Mouse (Mus musculus) C2C12 (cell line): Measurements from ENCODE around the gene Zfp428. TPM values are rescaled to one million over a fixed set of nuclear protein-coding genes. Genes with fewer than 3 reads are reported as not detected.

Experiments
- H3K27me3 ChIP-seq: one replicate; pipeline ENCODE4 v1.6.1; 2011; ENCODE audit not compliant: control insufficient read depth, insufficient read depth, insufficient read length
- H3K36me3 ChIP-seq: one replicate; pipeline ENCODE4 v1.6.1; 2011; ENCODE audit not compliant: control insufficient read depth, insufficient read depth
- H3K4me3 ChIP-seq: one replicate; pipeline ENCODE4 v1.5.1; 2011; ENCODE audit warnings: mild to moderate bottlenecking, control low read depth; ENCODE audit not compliant: poor library complexity, insufficient read depth, severe bottlenecking
- H3K79me2 ChIP-seq: one replicate; pipeline ENCODE4 v1.6.1; 2011; ENCODE audit not compliant: control insufficient read depth, insufficient read depth
- H3K79me3 ChIP-seq: one replicate; pipeline ENCODE4 v1.6.1; 2011; ENCODE audit warnings: low read depth, control low read depth
- H3ac ChIP-seq: one replicate; pipeline ENCODE3; 2011; ENCODE audit warnings: low read depth; ENCODE audit not compliant: control insufficient read depth, insufficient read length
- CEBPB ChIP-seq: IDR thresholded peaks from one replicate; pipeline ENCODE4 v1.6.1; 2011; ENCODE audit warnings: low read depth, mild to moderate bottlenecking, control low read depth, moderate library complexity
- CTCF ChIP-seq: IDR thresholded peaks from one replicate; pipeline ENCODE4 v1.5.1; 2011; ENCODE audit not compliant: control insufficient read depth, insufficient read depth, insufficient read length
- FOSL1 ChIP-seq: IDR thresholded peaks from one replicate; pipeline ENCODE4 v1.8.0; 2011; ENCODE audit warnings: mild to moderate bottlenecking, low read length; ENCODE audit not compliant: poor library complexity, insufficient read depth, severe bottlenecking
- MAX ChIP-seq: IDR thresholded peaks from one replicate; pipeline ENCODE4 v1.6.1; 2011; ENCODE audit warnings: mild to moderate bottlenecking, control low read depth
- MYOD1 ChIP-seq: IDR thresholded peaks from one replicate; pipeline ENCODE4 v1.6.1; 2011; ENCODE audit warnings: low read depth; ENCODE audit not compliant: control insufficient read depth, insufficient read length
- MYOG ChIP-seq: IDR thresholded peaks from one replicate; pipeline ENCODE4 v1.6.1; 2011; ENCODE audit not compliant: control insufficient read depth, insufficient read length; ENCODE audit errors: extremely low read depth
- USF1 ChIP-seq: IDR thresholded peaks from one replicate; pipeline ENCODE4 v1.6.1; 2011; ENCODE audit warnings: low read depth, mild to moderate bottlenecking, control low read depth, moderate library complexity
- polyA plus RNA-seq: library from polyadenylated mRNA; unstranded; fragments of >200 nt; fragmentation: generic; extraction: Trizol; gene quantifications from one replicate; pipeline ENCODE4 v1.2.1, GENCODE M21; 2012; ENCODE audit warnings: missing spikeins

The Zfp428 gene
- polyA plus RNA-seq, 1 experiment, result 53.8 TPM

DNA sequence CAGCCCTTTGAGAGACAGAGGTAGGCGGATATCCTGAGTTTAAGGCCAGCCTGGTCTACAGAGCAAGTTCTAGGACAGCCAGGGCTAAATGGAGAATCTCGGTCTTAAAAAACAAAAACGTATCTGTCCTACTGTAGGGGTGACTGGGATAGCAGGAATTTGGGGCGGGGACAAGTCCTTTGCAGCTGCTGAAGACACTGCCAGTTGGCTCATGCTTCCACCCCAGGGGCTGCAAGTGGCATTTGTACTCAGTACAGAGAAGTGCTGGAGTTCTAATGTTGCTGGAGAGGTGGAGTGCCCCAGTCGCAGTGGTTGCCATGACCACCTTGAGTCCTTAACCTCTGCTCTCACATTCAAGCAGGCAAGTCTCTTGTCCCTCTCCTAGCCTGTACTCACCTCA, 16.0 kb downstream of the Zfp428 start:
- H3K79me2 ChIP-seq, result no peaks in the 10 kb centered on the region
- TF ChIP-seq MYOD1 (no peak), MYOG (no peak), MAX (no peak), CEBPB (no peak), CTCF (no peak)
- H3K4me3 ChIP-seq, result no peak overlapping the region
- H3K27me3 ChIP-seq, result no peaks in the 10 kb centered on the region
- no peaks in the 10 kb centered on the region for H3K79me3 ChIP-seq
- H3ac ChIP-seq, result no peak overlapping the region
- no peaks in the 10 kb centered on the region for H3K36me3 ChIP-seq

- H3K36me3 ChIP-seq, result no peaks in the 10 kb centered on the region
- H3K4me3 ChIP-seq, result no peak overlapping the region
- H3K79me3 ChIP-seq, result no peaks in the 10 kb centered on the region
- TF ChIP-seq MYOD1 (no peak), CTCF (no peak), USF1 (no peak), MYOG (no peak), FOSL1 (no peak), MAX (no peak), CEBPB (no peak)
- H3K27me3 ChIP-seq, result no peaks in the 10 kb centered on the region
- no peaks in the 10 kb centered on the region for H3K79me2 ChIP-seq
- no peak overlapping the region for H3ac ChIP-seq
Observed at GRCm38 (mm10) chr7:24523723-24524122, 16.9 kb downstream of the Zfp428 start.

- H3K36me3 ChIP-seq, result no peaks in the 10 kb centered on the region
- H3K79me2 ChIP-seq, result peaks cover 7% of the 10 kb centered on the region
- no peak overlapping the region for H3K4me3 ChIP-seq
- no peaks in the 10 kb centered on the region for H3K79me3 ChIP-seq
- H3ac ChIP-seq, result no peak overlapping the region
- no peaks in the 10 kb centered on the region for H3K27me3 ChIP-seq
- TF ChIP-seq MYOG (no peak), CEBPB (no peak)
Observed at GRCm38 (mm10) chr7:24524978-24525377, 18.2 kb downstream of the Zfp428 start.

GRCm38 (mm10) chr7:24525686-24526420, 19.0 kb downstream of the Zfp428 start:
- Histone ChIP-seq H3K27me3 (no peaks in the 10 kb centered on the region), H3K36me3 (no peaks in the 10 kb centered on the region), H3K79me2 (peaks cover 7% of the 10 kb centered on the region), H3K4me3 (no peak overlapping the region), H3K79me3 (no peaks in the 10 kb centered on the region), H3ac (no peak overlapping the region)
- TF ChIP-seq FOSL1, result no peak
- TF ChIP-seq MYOD1, result no peak
- TF ChIP-seq USF1, result no peak
- TF ChIP-seq CTCF, result no peak
- TF ChIP-seq MAX, result no peak
- TF ChIP-seq CEBPB, result no peak
- TF ChIP-seq MYOG, result no peak

GRCm38 (mm10) chr7:24528861-24529260, 22.1 kb downstream of the Zfp428 start:
- H3K36me3 ChIP-seq, result no peaks in the 10 kb centered on the region
- no peak overlapping the region for H3ac ChIP-seq
- no peak for TF ChIP-seq CEBPB
- TF ChIP-seq MAX, result no peak
- no peak for TF ChIP-seq USF1
- TF ChIP-seq CTCF, result no peak
- TF ChIP-seq MYOD1, result no peak
- no peak for TF ChIP-seq FOSL1
- TF ChIP-seq MYOG, result no peak
- H3K4me3 ChIP-seq, result no peak overlapping the region
- no peaks in the 10 kb centered on the region for H3K27me3 ChIP-seq
- no peaks in the 10 kb centered on the region for H3K79me3 ChIP-seq
- peaks cover 7% of the 10 kb centered on the region for H3K79me2 ChIP-seq

DNA sequence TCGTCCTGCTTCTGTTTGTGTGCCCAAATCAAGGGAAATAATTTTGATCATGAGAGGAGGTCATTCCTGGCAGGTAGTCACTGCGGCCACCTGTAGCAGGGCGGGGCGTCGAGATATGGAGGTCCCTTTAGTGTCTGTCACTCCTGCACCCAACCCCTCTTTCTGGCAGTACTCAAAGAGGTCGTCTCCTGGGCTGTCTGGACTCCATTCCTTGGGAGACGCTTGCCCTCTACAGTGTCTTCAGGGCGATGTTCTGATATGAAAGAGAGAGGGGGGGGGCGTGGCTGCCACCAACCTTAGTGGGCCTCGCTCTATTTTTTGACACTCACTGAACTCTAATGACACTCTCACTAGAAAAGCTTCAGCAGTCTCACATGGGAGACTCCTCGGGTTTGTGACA, 22.8 kb downstream of the Zfp428 start:
- Histone ChIP-seq H3K36me3 (no peaks in the 10 kb centered on the region), H3K79me3 (no peaks in the 10 kb centered on the region), H3K27me3 (no peaks in the 10 kb centered on the region), H3K79me2 (peaks cover 7% of the 10 kb centered on the region), H3ac (peak overlapping the region; percentile 74), H3K4me3 (peak overlapping the region; percentile 43)
- no peak for TF ChIP-seq MAX
- TF ChIP-seq MYOD1, result no peak
- TF ChIP-seq USF1, result no peak
- no peak for TF ChIP-seq MYOG
- TF ChIP-seq FOSL1, result no peak
- no peak for TF ChIP-seq CEBPB
- no peak for TF ChIP-seq CTCF
